Mouse (Mus musculus) liver, postnatal 0 days (tissue): ENCODE results near the gene Pcgf2. TPM values are rescaled to one million over a fixed set of nuclear protein-coding genes. Genes with fewer than 3 reads are reported as not detected.

ENCODE experiments used
- ATAC-seq: fragments of 200-750 bp; cut with Nextera tagmentation; 2 replicates; pipeline ENCODE4 v1.8.0; 2017; ENCODE audit warnings: mild to moderate bottlenecking, moderate library complexity
- DNase-seq: peaks from one replicate; pipeline ENCODE4 v3.0.0-alpha.2; 2016
- H3K27ac ChIP-seq: fragments of 300-500 bp; sonication (generic); 2 replicates; pipeline ENCODE4 v1.5.1; 2014; ENCODE audit warnings: antibody characterized with exemption, moderate library complexity, mild to moderate bottlenecking, low read depth
- H3K27me3 ChIP-seq: fragments of 300-500 bp; sonication (generic); 2 replicates; pipeline ENCODE4 v1.6.1; 2014; ENCODE audit warnings: low read length, control low read depth, mixed read lengths; ENCODE audit not compliant: insufficient read depth
- H3K36me3 ChIP-seq: fragments of 300-500 bp; sonication (generic); replicated peaks from 2 replicates; pipeline ENCODE4 v1.6.1; 2014; ENCODE audit warnings: mild to moderate bottlenecking, control low read depth, low read length, moderate library complexity, mixed read lengths; ENCODE audit not compliant: insufficient read depth
- H3K4me1 ChIP-seq: fragments of 300-500 bp; sonication (generic); 2 replicates; pipeline ENCODE4 v1.6.1; 2014; ENCODE audit warnings: antibody characterized with exemption, mild to moderate bottlenecking, control low read depth; ENCODE audit not compliant: insufficient read depth
- H3K4me2 ChIP-seq: fragments of 300-500 bp; sonication (generic); 2 replicates; pipeline ENCODE4 v1.6.1; 2014; ENCODE audit warnings: low read depth, mild to moderate bottlenecking, low read length, moderate library complexity, mixed read lengths
- H3K4me3 ChIP-seq: fragments of 300-500 bp; sonication (generic); 2 replicates; pipeline ENCODE4 v1.5.1; 2014; ENCODE audit warnings: low read depth, low read length
- H3K9ac ChIP-seq: fragments of 300-500 bp; sonication (generic); replicated peaks from 2 replicates; pipeline ENCODE4 v1.6.1; 2014; ENCODE audit warnings: mild to moderate bottlenecking, moderate library complexity
- H3K9me3 ChIP-seq: fragments of 300-500 bp; sonication (generic); 2 replicates; pipeline ENCODE4 v1.6.1; 2016; ENCODE audit warnings: mild to moderate bottlenecking, control low read depth, low read length, mixed read lengths
- CTCF ChIP-seq: sonication (generic); IDR thresholded peaks from 2 replicates; pipeline ENCODE4 v1.5.1; 2016; ENCODE audit warnings: antibody characterized with exemption, low read depth
- EP300 ChIP-seq: IDR thresholded peaks from 2 replicates; pipeline ENCODE4 v1.6.1; 2016; ENCODE audit warnings: antibody characterized with exemption, low read depth, mild to moderate bottlenecking
- WGBS: fragments of 180-500 bp; shearing (Covaris S2); extraction: QIAGEN DNeasy Blood & Tissue Kit; methylation state at CpG from one replicate; pipeline ENCODE4 v1.1.7; 2014; ENCODE audit not compliant: insufficient replicate concordance; 5-methylcytosine and 5-hydroxymethylcytosine counted together
- microRNA-seq: library from miRNA; unstranded; fragments of <30 nt; microRNA quantifications from one replicate; pipeline ENCODE4, GENCODE M21; 2016
- polyA plus RNA-seq: library from polyadenylated mRNA; unstranded; fragments of >200 nt; fragmentation: Nextera tagmentation; extraction: Ambion mirVana; gene quantifications from 2 replicates; pipeline ENCODE4 v1.2.1, GENCODE M21; 2015

The Pcgf2 gene
- polyA plus RNA-seq, 1 experiment from 2014 or later = 1.9 TPM

GRCm38 (mm10) chr11:97644834-97645233 is 55.5 kb downstream of the Pcgf2 start:
- DNase-seq (peak; percentile 73), ATAC-seq (peak; percentile 21; the same call in 1 of the 2 replicates)
- H3K27ac ChIP-seq = no peak overlapping the region
- H3K4me2 ChIP-seq = no peak overlapping the region
- no peaks in the 10 kb centered on the region for H3K36me3 ChIP-seq
- TF ChIP-seq CTCF (peak; percentile 82), EP300 (no peak)
- no peaks in the 10 kb centered on the region for H3K4me1 ChIP-seq
- no peak overlapping the region for H3K9ac ChIP-seq
- 1% methylated on average over 6 of the region's 6 CpGs for WGBS
- no peaks in the 10 kb centered on the region for H3K9me3 ChIP-seq
- H3K27me3 ChIP-seq = no peaks in the 10 kb centered on the region
- H3K4me3 ChIP-seq = no peak overlapping the region

- Histone ChIP-seq H3K4me2 (no peak overlapping the region), H3K9ac (no peak overlapping the region), H3K4me3 (no peak overlapping the region), H3K9me3 (no peaks in the 10 kb centered on the region), H3K36me3 (no peaks in the 10 kb centered on the region), H3K27me3 (no peaks in the 10 kb centered on the region), H3K27ac (no peak overlapping the region), H3K4me1 (no peaks in the 10 kb centered on the region)
- WGBS = 71% methylated on average over 8 of the region's 8 CpGs
- no peak for DNase-seq
- ATAC-seq = no peak
- TF ChIP-seq EP300 = no peak
Observed at GRCm38 (mm10) chr11:97643380-97644055, 56.8 kb downstream of the Pcgf2 start.

- Histone ChIP-seq H3K4me1 (no peaks in the 10 kb centered on the region), H3K27me3 (no peaks in the 10 kb centered on the region), H3K4me2 (no peak overlapping the region), H3K9me3 (no peaks in the 10 kb centered on the region), H3K9ac (no peak overlapping the region), H3K36me3 (no peaks in the 10 kb centered on the region), H3K4me3 (no peak overlapping the region), H3K27ac (no peak overlapping the region)
- DNase-seq = no peak
- WGBS = 39% methylated on average over 2 of the region's 2 CpGs
- no peak for ATAC-seq
- TF ChIP-seq EP300 (no peak), CTCF (peak; percentile 39)
Observed at GRCm38 (mm10) chr11:97642746-97643145, 57.6 kb downstream of the Pcgf2 start.

DNA sequence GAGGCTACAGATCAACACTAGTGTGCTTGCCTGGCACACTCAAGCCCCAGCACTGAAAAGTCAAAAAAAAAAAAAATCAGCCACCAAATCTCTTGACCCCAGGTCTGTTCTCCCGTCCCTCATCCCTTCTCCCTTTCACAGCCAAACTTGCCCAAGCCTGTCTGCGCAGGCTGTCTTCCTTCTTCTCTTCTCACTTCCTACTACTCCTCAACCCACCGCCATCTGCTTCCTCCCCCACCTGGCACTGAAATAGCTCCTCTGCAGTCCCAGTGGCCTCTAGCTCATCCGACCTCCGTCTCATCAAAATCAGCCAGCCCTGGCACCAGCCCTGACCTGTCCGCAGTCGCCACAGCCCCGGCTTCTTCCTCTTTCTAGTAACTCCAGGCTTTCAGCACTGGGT is 58.6 kb downstream of the Pcgf2 start:
- Histone ChIP-seq H3K4me2 (no peak overlapping the region), H3K27me3 (no peaks in the 10 kb centered on the region), H3K4me1 (no peaks in the 10 kb centered on the region), H3K4me3 (no peak overlapping the region), H3K27ac (no peak overlapping the region), H3K9ac (no peak overlapping the region), H3K36me3 (no peaks in the 10 kb centered on the region), H3K9me3 (no peaks in the 10 kb centered on the region)
- TF ChIP-seq EP300 = no peak
- no peak for TF ChIP-seq CTCF
- 15% methylated on average over 8 of the region's 8 CpGs for WGBS
- DNase-seq = no peak
- no peak for ATAC-seq

Small RNAs within 50 kb of the gene (microRNA-seq; reads per million reads assigned to microRNA genes)
- gene Gm24158 (not detected), gene Mir6927 (not detected), gene Mir8102 (not detected)

Other genes with a start within 250 kb of the Pcgf2 start
- 0.20 and 0.25 TPM in 2 replicates for gene 4933428G20Rik, start 200.2 kb downstream of the Pcgf2 start, polyA plus RNA-seq
- gene Srcin1, start 124.3 kb downstream of the Pcgf2 start, polyA plus RNA-seq = 0.02 and 0.05 TPM in 2 replicates
- 1.1 and 1.6 TPM in 2 replicates for gene Epop, start 70.8 kb downstream of the Pcgf2 start, polyA plus RNA-seq
- gene Mllt6, start 37.1 kb downstream of the Pcgf2 start, polyA plus RNA-seq = 0.32 and 0.38 TPM in 2 replicates
- gene Cisd3, start 14.7 kb downstream of the Pcgf2 start, polyA plus RNA-seq = 54.6 and 63.7 TPM in 2 replicates
- 244 and 267 TPM in 2 replicates for gene Psmb3, start 2.9 kb upstream of the Pcgf2 start, polyA plus RNA-seq
- 0.53 and 0.59 TPM in 2 replicates for gene Pip4k2b, start 44.2 kb upstream of the Pcgf2 start, polyA plus RNA-seq
- 5.5 and 5.8 TPM in 2 replicates for gene Cwc25, start 66.1 kb upstream of the Pcgf2 start, polyA plus RNA-seq
- not detected in 2 replicates for gene 1700001P01Rik, start 75.4 kb upstream of the Pcgf2 start, polyA plus RNA-seq
- 409 and 433 TPM in 2 replicates for gene Rpl23, start 81.9 kb upstream of the Pcgf2 start, polyA plus RNA-seq
- 30.0 and 32.2 TPM in 2 replicates for gene Lasp1, start 98.5 kb upstream of the Pcgf2 start, polyA plus RNA-seq
- 0.25 and 0.28 TPM in 2 replicates for gene B230217C12Rik, start 140.3 kb upstream of the Pcgf2 start, polyA plus RNA-seq
- 0.26 and 0.27 TPM in 2 replicates for gene Fbxo47, start 183.7 kb upstream of the Pcgf2 start, polyA plus RNA-seq